ENCODE assay signal across 35 mouse cellular contexts in the genomic region with DNA sequence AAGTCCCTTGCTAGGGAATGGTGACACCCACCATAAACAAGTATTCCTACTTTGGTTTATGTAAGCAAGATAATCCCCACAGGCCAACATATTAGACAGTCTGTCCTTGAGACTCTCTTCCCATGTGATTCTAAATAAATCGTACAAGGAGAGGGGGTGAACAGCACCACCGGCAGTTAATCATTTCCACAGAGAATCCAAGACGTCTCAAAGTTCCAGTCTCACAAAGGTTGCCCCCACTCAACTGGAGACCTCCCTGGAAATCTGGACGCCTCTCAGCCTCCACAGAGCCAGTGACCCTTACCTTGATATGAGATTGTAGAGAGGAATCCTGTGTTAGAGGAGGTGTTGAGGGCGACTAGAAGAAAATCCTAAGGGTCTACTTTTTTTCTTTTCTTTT. TPM values are rescaled to one million over a fixed set of nuclear protein-coding genes. Genes with fewer than 3 reads are reported as not detected.
"Had no signal": no experiment of that assay in that cellular context is flagged by ENCODE, and none has a peak within 500 bp of the region (broad histone marks: within the 10 kb centered on the region; RNA-seq: fewer than 3 reads in every experiment).

No protein-coding gene starts in this region.

- H3K27ac ChIP-seq: heart, adult 2 months; heart, embryonic 13.5 days; heart, embryonic 15.5 days; hindbrain, embryonic 10.5 days; hindbrain, embryonic 12.5 days; hindbrain, embryonic 14.5 days; intestine, embryonic 15.5 days; layer of hippocampus, adult 2 months; left cerebral cortex, adult 2 months; limb, embryonic 10.5 days; limb, embryonic 12.5 days; liver, embryonic 13.5 days; liver, embryonic 15.5 days had no signal

- H3K9ac ChIP-seq: forebrain, postnatal 0 days; heart, embryonic 13.5 days; heart, embryonic 15.5 days; hindbrain, embryonic 12.5 days; hindbrain, embryonic 14.5 days; intestine, embryonic 15.5 days; limb, embryonic 12.5 days; liver, embryonic 13.5 days; liver, embryonic 15.5 days; liver, postnatal 0 days had no signal

- H3K4me1 ChIP-seq: heart, embryonic 13.5 days; heart, embryonic 15.5 days; hindbrain, embryonic 10.5 days; hindbrain, embryonic 12.5 days; intestine, embryonic 15.5 days; limb, embryonic 10.5 days; limb, embryonic 12.5 days; liver, embryonic 13.5 days; liver, embryonic 15.5 days had no signal

- ATAC-seq: forebrain, postnatal 0 days; hindbrain, embryonic 16.5 days; inflammation-experienced regulatory T-cells, adult 6 months; intestine, embryonic 15.5 days; intestine, postnatal 0 days; liver, postnatal 0 days had no signal

- H3K9me3 ChIP-seq: heart, embryonic 13.5 days; heart, embryonic 15.5 days; hindbrain, embryonic 10.5 days; hindbrain, embryonic 12.5 days; intestine, embryonic 15.5 days; limb, embryonic 10.5 days; limb, embryonic 12.5 days; liver, embryonic 13.5 days; liver, embryonic 15.5 days had no signal

- H3K4me2 ChIP-seq: heart, embryonic 11.5 days; heart, embryonic 13.5 days; heart, embryonic 15.5 days; hindbrain, embryonic 12.5 days; hindbrain, embryonic 14.5 days; intestine, embryonic 15.5 days; limb, embryonic 12.5 days; liver, embryonic 11.5 days; liver, embryonic 13.5 days; liver, embryonic 15.5 days had no signal

- DNase-seq: forebrain, postnatal 0 days; gastrocnemius, postnatal 14 days; gastrocnemius, postnatal 36 days; heart, adult 11 months; heart, adult 2 months; heart, postnatal 14 days; heart, postnatal 4 days; liver; liver, embryonic 13.5 days; liver, postnatal 0 days had no signal

- H3K4me3 ChIP-seq: heart, adult 2 months; heart, embryonic 13.5 days; heart, embryonic 15.5 days; hindbrain, embryonic 10.5 days; hindbrain, embryonic 12.5 days; intestine, embryonic 15.5 days; layer of hippocampus, adult 2 months; left cerebral cortex, adult 2 months; limb, embryonic 10.5 days; limb, embryonic 12.5 days; liver, embryonic 13.5 days; liver, embryonic 15.5 days had no signal

- H3K36me3 ChIP-seq: heart, embryonic 13.5 days; heart, embryonic 15.5 days; hindbrain, embryonic 10.5 days; hindbrain, embryonic 12.5 days; intestine, embryonic 15.5 days; limb, embryonic 10.5 days; limb, embryonic 12.5 days; liver, embryonic 13.5 days; liver, embryonic 15.5 days had no signal

- H3K27me3 ChIP-seq: heart, embryonic 13.5 days; heart, embryonic 15.5 days; hindbrain, embryonic 12.5 days; intestine, embryonic 15.5 days; limb, embryonic 12.5 days; liver, embryonic 13.5 days had no signal

RNA-seq across cellular contexts. Expression of gene Ces2f, which starts 1.9 kb away (rescaled TPM):
- total RNA-seq: forebrain, postnatal 0 days; gastrocnemius, adult 18-20 months; gastrocnemius, adult 8-10 months; gastrocnemius, postnatal 14 days; heart, adult 2 months; layer of hippocampus, adult 2 months; layer of hippocampus, postnatal 10 days; layer of hippocampus, postnatal 25 days; left cerebral cortex, adult 2 months; left cerebral cortex, postnatal 14 days; left cerebral cortex, postnatal 36 days had no signal
- polyA plus RNA-seq: forebrain, postnatal 0 days; heart, embryonic 11.5 days; heart, embryonic 13.5 days; heart, embryonic 15.5 days; heart, postnatal 0 days; hindbrain, embryonic 10.5 days; hindbrain, embryonic 12.5 days; hindbrain, embryonic 14.5 days; hindbrain, embryonic 16.5 days; inflammation-experienced regulatory T-cells, adult 6 months; intestine, embryonic 15.5 days; intestine, postnatal 0 days; limb, embryonic 12.5 days; liver, embryonic 11.5 days; liver, embryonic 13.5 days; liver, embryonic 15.5 days; liver, postnatal 0 days had no signal

RNA-seq across cellular contexts. Expression of gene Ces2g, which starts 12.5 kb away (rescaled TPM):
- polyA plus RNA-seq: hindbrain, embryonic 10.5 days; hindbrain, embryonic 12.5 days; hindbrain, embryonic 14.5 days; limb, embryonic 10.5 days; limb, embryonic 12.5 days had no signal

RNA-seq across cellular contexts. Expression of gene Ces2e, which starts 23.0 kb away (rescaled TPM):
- total RNA-seq: forebrain, postnatal 0 days; gastrocnemius, adult 8-10 months; gastrocnemius, postnatal 36 days; layer of hippocampus, adult 2 months; left cerebral cortex, adult 2 months; left cerebral cortex, postnatal 36 days had no signal
- polyA plus RNA-seq: forebrain, postnatal 0 days; heart, embryonic 11.5 days; heart, embryonic 13.5 days; hindbrain, embryonic 10.5 days; hindbrain, embryonic 12.5 days; hindbrain, embryonic 14.5 days; hindbrain, embryonic 16.5 days; inflammation-experienced regulatory T-cells, adult 6 months; limb, embryonic 10.5 days; limb, embryonic 12.5 days; liver, embryonic 11.5 days had no signal

RNA-seq across cellular contexts. Expression of gene Ces2h, which starts 51.6 kb away (rescaled TPM):
- total RNA-seq: forebrain, postnatal 0 days; gastrocnemius, adult 18-20 months; gastrocnemius, adult 8-10 months; gastrocnemius, postnatal 14 days; gastrocnemius, postnatal 36 days; heart, adult 2 months; heart, postnatal 14 days; heart, postnatal 4 days; layer of hippocampus, adult 2 months; layer of hippocampus, postnatal 10 days; layer of hippocampus, postnatal 25 days; left cerebral cortex, adult 2 months; left cerebral cortex, postnatal 14 days; left cerebral cortex, postnatal 36 days had no signal
- polyA plus RNA-seq: forebrain, postnatal 0 days; gonadal fat pad, adult 2 months; heart, adult 2 months; heart, embryonic 11.5 days; heart, embryonic 13.5 days; heart, embryonic 15.5 days; heart, postnatal 0 days; hindbrain, embryonic 10.5 days; hindbrain, embryonic 12.5 days; hindbrain, embryonic 14.5 days; hindbrain, embryonic 16.5 days; inflammation-experienced regulatory T-cells, adult 6 months; intestine, embryonic 15.5 days; intestine, postnatal 0 days; limb, embryonic 10.5 days; limb, embryonic 12.5 days; limb, embryonic 14.5 days; liver, embryonic 11.5 days; liver, embryonic 13.5 days; liver, embryonic 15.5 days; liver, postnatal 0 days had no signal
